Mouse (Mus musculus) lung, postnatal 0 days (tissue): ENCODE measurements around the gene Tbc1d22a. TPM values are rescaled to one million over a fixed set of nuclear protein-coding genes. Genes with fewer than 3 reads are reported as not detected.
A peak's percentile ranks its signal among the peaks of the same experiment; 100 is the strongest.

Experiments used
- ATAC-seq: fragments of 200-750 bp; cut with Nextera tagmentation; 2 replicates; pipeline ENCODE4 v1.8.0; 2017; ENCODE audit warnings: moderate library complexity
- DNase-seq: peaks from one replicate; pipeline ENCODE4 v3.0.0-alpha.2; 2016; ENCODE audit warnings: low spot score
- H3K27ac ChIP-seq: fragments of 300-500 bp; sonication (generic); 2 replicates; pipeline ENCODE4 v1.5.1; 2014; ENCODE audit warnings: antibody characterized with exemption, mild to moderate bottlenecking, low read length, mixed read lengths
- H3K27me3 ChIP-seq: fragments of 300-500 bp; sonication (generic); replicated peaks from 2 replicates; pipeline ENCODE4 v1.6.1; 2014; ENCODE audit warnings: low read length, mixed read lengths; ENCODE audit not compliant: insufficient read depth
- H3K36me3 ChIP-seq: fragments of 300-500 bp; sonication (generic); 2 replicates; pipeline ENCODE4 v1.6.1; 2014; ENCODE audit warnings: low read length, mixed read lengths; ENCODE audit not compliant: insufficient read depth
- H3K4me1 ChIP-seq: fragments of 300-500 bp; sonication (generic); 2 replicates; pipeline ENCODE4 v1.6.1; 2014; ENCODE audit warnings: antibody characterized with exemption, low read depth, low read length, mixed read lengths; ENCODE audit not compliant: insufficient read depth
- H3K4me2 ChIP-seq: fragments of 300-500 bp; sonication (generic); replicated peaks from 2 replicates; pipeline ENCODE4 v1.6.1; 2014; ENCODE audit warnings: low read depth, mild to moderate bottlenecking, low read length, moderate library complexity, mixed read lengths
- H3K4me3 ChIP-seq: fragments of 300-500 bp; sonication (generic); 2 replicates; pipeline ENCODE4 v1.5.1; 2014; ENCODE audit warnings: low read depth, low read length
- H3K9ac ChIP-seq: fragments of 300-500 bp; sonication (generic); replicated peaks from 2 replicates; pipeline ENCODE4 v1.6.1; 2014; ENCODE audit warnings: low read depth, mild to moderate bottlenecking
- H3K9me3 ChIP-seq: fragments of 300-500 bp; sonication (generic); 2 replicates; pipeline ENCODE4 v1.6.1; 2016; ENCODE audit warnings: low read length, mixed read lengths
- CTCF ChIP-seq: IDR thresholded peaks from 2 replicates; pipeline ENCODE4 v1.5.1; 2016; ENCODE audit warnings: antibody characterized with exemption, mild to moderate bottlenecking
- EP300 ChIP-seq: IDR thresholded peaks from 2 replicates; pipeline ENCODE4 v1.6.1; 2016; ENCODE audit warnings: antibody characterized with exemption, mild to moderate bottlenecking, control low read depth
- WGBS: fragments of 180-500 bp; shearing (Covaris S2); extraction: QIAGEN DNeasy Blood & Tissue Kit; methylation state at CpG from one replicate; pipeline ENCODE4 v1.1.7; 2014; 5-methylcytosine and 5-hydroxymethylcytosine counted together
- polyA plus RNA-seq: library from polyadenylated mRNA; unstranded; fragments of >200 nt; fragmentation: Nextera tagmentation; extraction: Ambion mirVana; gene quantifications from 2 replicates; pipeline ENCODE4 v1.2.1, GENCODE M21; 2015

The Tbc1d22a gene
- polyA plus RNA-seq, 1 experiment from 2014 or later, result 13.1 TPM

DNA sequence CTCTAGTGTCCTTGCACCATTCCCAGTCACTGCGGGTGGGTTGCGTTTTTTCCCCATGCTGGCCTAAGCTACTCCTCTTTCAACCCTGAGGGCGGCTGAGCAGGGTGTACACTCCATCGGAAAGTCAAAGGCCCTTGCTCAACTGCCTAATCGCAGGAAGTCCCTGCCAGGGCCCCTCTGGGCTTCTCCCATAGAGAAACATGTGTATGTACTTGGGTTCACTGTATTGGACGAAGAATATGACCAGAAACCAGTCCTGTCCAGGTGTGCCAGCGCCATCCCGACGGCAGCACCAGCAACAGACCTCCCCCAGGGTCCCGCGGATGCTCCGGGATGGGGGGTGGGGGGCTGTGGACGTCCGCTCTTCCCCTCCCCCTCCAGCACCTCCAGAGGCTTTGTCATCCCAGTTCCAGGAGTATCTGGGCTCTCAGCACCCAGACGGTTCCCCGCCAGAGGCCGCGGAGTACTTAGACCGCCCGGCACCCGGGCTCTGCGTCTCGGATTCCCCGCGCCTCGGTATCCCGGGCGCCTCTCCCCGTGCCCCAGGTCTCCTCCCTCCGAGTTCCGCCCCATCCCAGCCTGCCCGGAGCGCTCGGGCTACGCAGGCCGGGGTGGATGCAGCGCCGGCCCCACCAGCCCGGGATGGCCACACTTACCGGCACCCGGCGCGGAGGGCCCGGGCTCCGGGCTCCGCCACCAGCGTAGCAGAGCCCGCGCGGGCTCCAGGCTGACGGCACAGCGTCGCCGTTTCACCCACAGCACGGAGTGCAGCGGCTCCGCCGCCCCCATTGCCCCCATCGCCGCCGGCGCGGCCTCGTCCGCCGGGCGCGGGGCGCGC is 29.2 kb upstream of the Tbc1d22a start:
- peak; percentile 67 for DNase-seq

DNA sequence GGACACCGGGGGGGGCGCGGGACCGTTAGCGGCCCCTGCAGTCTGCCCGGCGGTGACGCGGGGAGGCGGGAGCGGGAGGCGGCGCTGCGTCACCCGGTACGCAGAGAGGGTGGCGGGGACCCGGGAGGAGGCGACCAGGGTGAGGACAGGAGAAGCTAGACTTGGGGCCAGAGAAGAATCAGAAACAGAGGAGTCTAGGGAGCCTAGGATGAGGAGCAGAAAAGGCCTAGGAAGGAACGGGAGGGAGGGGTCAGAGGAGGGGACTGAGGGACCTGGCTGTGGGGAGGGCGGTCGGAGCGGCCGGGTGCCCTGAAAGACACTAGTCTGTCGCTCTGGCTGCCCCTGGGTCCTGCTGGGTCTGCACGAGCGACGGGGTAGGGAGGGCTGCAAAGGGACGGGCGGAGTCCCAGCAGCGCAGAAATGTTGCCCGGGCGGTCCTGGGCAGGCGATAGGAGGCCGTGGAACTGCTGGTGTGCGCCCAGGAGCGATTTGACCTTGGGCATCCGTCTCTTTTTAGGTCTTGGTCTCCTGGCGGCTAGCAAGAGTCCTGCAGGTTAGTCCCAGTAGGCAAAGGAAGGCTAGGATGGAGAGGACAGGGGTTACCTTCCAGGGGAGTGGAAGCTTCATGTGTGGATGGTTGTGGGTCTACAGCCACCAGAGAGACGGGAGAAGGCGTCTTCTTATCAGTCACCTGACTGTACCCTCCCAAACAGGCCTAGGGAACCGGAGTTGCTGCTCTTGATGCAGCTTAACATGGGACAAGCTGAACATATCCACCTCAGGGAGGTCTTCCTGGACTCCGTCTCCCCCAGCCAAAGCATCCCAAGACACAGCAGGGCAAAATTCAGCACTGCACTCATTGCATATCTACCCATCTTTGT is 28.3 kb upstream of the Tbc1d22a start, which contains the start of gene Cerk:
TSS of gene Cerk (minus strand) at position 453 of the 881 bp plus-strand sequence.
- WGBS, result 3% methylated on average over 40 of the region's 43 CpGs
- peaks cover 18% of the 10 kb centered on the region for H3K4me1 ChIP-seq

More for the DNA sequence above, 29.2 kb upstream of the Tbc1d22a start:
- peaks cover 18% of the 10 kb centered on the region for H3K4me1 ChIP-seq
- peak overlapping the region; percentile 87 for H3K4me3 ChIP-seq
- no peaks in the 10 kb centered on the region for H3K27me3 ChIP-seq
- H3K27ac ChIP-seq, result peak overlapping the region; percentile 93
- H3K9me3 ChIP-seq, result no peaks in the 10 kb centered on the region
- H3K9ac ChIP-seq, result peak overlapping the region; percentile 92
- 3% methylated on average over 69 of the region's 70 CpGs for WGBS
- TF ChIP-seq CTCF (no peak), EP300 (no peak)
- no peaks in the 10 kb centered on the region for H3K36me3 ChIP-seq
- ATAC-seq, result peak; percentile 21
- peak overlapping the region; percentile 90 for H3K4me2 ChIP-seq

DNA sequence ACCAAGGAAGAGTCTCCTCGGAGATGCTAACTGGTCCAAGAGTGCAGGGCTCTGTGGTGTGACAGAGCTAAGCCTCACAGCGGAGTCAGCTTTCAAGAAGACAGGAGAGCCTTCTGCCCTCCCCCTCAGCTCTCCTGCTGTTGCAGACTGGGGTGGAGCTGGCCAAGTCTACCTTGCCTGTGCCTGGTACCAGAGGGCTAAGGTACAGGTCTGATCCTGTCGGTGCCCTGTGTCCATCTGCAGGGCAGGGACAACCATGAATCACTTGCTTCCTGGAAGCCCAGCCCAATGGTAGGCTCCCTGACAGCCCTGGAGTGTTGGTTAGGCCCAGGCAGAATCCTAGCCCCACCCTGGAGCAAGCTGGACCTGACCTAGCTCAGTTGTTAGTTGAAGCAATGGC is 27.6 kb upstream of the Tbc1d22a start:
- TF ChIP-seq EP300 (no peak), CTCF (no peak)
- no peak overlapping the region for H3K9ac ChIP-seq
- no peaks in the 10 kb centered on the region for H3K27me3 ChIP-seq
- H3K4me3 ChIP-seq, result no peak overlapping the region
- H3K27ac ChIP-seq, result peak overlapping the region; percentile 93; the same call in 1 of the 2 replicates
- no peaks in the 10 kb centered on the region for H3K9me3 ChIP-seq
- H3K36me3 ChIP-seq, result no peaks in the 10 kb centered on the region
- DNase-seq (no peak), ATAC-seq (no peak)
- peak overlapping the region; percentile 90; the same call in 1 of the 2 replicates for H3K4me2 ChIP-seq
- 48% methylated on average over 3 of the region's 3 CpGs for WGBS
- peaks cover 18% of the 10 kb centered on the region for H3K4me1 ChIP-seq

More for the DNA sequence above, 28.3 kb upstream of the Tbc1d22a start, which contains the start of gene Cerk:
- DNase-seq (peak; percentile 85), ATAC-seq (peak; percentile 53)
- TF ChIP-seq CTCF (peak; percentile 72), EP300 (no peak)
- H3K9ac ChIP-seq, result peak within 1 kb of the TSS; percentile 92
- H3K4me3 ChIP-seq, result peak within 1 kb of the TSS; percentile 87
- H3K27me3 ChIP-seq, result no peaks in the 10 kb centered on the region
- H3K9me3 ChIP-seq, result no peaks in the 10 kb centered on the region
- H3K27ac ChIP-seq, result peak within 1 kb of the TSS; percentile 93
- peak within 1 kb of the TSS; percentile 90 for H3K4me2 ChIP-seq
- no peaks in the 10 kb centered on the region for H3K36me3 ChIP-seq

DNA sequence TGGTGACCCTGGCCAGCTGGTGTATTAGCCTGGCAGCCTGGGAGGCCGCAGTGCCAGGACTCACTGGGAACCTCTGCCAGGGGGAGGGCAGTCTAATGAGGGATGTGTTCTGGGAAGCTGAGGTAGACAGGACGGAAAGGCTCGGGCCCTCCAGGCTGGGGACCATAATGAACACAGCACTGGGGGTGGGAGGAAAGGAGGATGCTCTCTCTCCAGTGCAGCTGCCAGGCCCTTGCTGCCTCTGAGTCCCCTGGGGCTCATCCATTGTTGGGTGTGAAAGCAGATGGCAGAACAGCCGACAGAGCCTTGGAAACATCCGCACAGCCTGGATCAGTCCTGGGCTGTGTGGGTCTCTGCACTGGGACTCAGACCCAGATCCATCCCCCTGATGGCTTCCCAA is 26.1 kb upstream of the Tbc1d22a start:
- 43% methylated on average over 5 of the region's 5 CpGs for WGBS
- no peak overlapping the region for H3K9ac ChIP-seq
- ATAC-seq, result no peak

DNA sequence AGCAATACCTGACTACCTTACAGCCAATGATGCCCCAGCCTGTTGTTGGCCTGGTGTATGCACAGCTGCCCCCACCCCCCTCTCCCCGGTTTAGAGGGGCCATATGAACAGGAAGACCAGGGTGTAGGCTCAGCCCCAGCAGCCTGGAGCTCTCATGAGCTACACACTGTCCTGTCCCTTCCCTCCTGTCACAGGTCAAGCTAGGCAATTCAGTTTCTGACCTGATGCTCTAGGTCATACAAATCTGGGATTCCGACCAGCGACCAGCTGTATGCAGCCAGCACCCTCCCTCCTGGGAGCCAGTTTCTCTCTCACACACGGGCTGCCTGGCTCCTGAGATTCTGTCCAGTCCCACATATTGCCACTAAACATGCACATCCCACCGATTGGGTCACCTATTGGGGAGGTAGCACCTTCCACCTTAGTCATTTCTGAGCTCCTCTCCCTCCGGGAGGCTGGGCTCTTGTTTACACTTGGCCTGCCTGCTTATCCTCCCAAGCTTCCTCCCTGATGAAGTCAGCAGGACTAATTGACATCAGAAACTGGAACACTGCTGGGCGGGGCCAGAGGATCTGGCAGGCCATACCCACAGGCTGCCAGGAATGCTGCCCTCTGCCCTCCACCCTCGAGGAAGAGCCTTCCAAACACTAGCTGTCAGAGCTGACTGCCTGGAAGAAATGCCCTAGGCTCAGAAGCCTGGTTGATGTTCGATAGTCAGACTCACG is 25.4 kb upstream of the Tbc1d22a start:
- 18% methylated on average over 10 of the region's 10 CpGs for WGBS
- no peak overlapping the region for H3K4me2 ChIP-seq
- no peaks in the 10 kb centered on the region for H3K36me3 ChIP-seq
- H3K4me1 ChIP-seq, result peaks cover 12% of the 10 kb centered on the region; the same call in 1 of the 2 replicates
- H3K4me3 ChIP-seq, result no peak overlapping the region
- DNase-seq (peak; percentile 94), ATAC-seq (peak; percentile 79)
- H3K27ac ChIP-seq, result peak overlapping the region; percentile 86
- no peak overlapping the region for H3K9ac ChIP-seq
- no peaks in the 10 kb centered on the region for H3K9me3 ChIP-seq
- TF ChIP-seq EP300 (peak; percentile 95), CTCF (peak; percentile 36)
- no peaks in the 10 kb centered on the region for H3K27me3 ChIP-seq

More for the DNA sequence above, 26.1 kb upstream of the Tbc1d22a start:
- TF ChIP-seq CTCF (no peak), EP300 (no peak)
- Histone ChIP-seq H3K9me3 (no peaks in the 10 kb centered on the region), H3K4me2 (no peak overlapping the region), H3K4me1 (peaks cover 12% of the 10 kb centered on the region; the same call in 1 of the 2 replicates), H3K36me3 (no peaks in the 10 kb centered on the region), H3K4me3 (no peak overlapping the region), H3K27ac (peak overlapping the region; percentile 86), H3K27me3 (no peaks in the 10 kb centered on the region)
- peak; percentile 30 for DNase-seq
